Mouse (Mus musculus) embryonic facial prominence, embryonic 11.5 days (tissue): ENCODE results near the gene Ebf1. TPM values are rescaled to one million over a fixed set of nuclear protein-coding genes. Genes with fewer than 3 reads are reported as not detected.

Source experiments
- ATAC-seq: fragments of 200-750 bp; cut with Nextera tagmentation; replicated peaks from 2 replicates; pipeline ENCODE4 v1.8.0; 2017; ENCODE audit warnings: low read depth; ENCODE audit not compliant: insufficient number of reproducible peaks, low FRiP score, low TSS enrichment
- DNase-seq: peaks from one replicate; pipeline ENCODE4 v3.0.0-alpha.2; 2015; ENCODE audit warnings: low spot score
- H3K27ac ChIP-seq: fragments of 300-500 bp; sonication (generic); replicated peaks from 2 replicates; pipeline ENCODE4 v1.5.1; 2014; ENCODE audit warnings: mild to moderate bottlenecking, low read depth, low read length, control low read depth
- H3K27me3 ChIP-seq: fragments of 300-500 bp; sonication (generic); 2 replicates; pipeline ENCODE4 v1.6.1; 2014; ENCODE audit warnings: mild to moderate bottlenecking, low read length, moderate library complexity, mixed read lengths; ENCODE audit not compliant: control insufficient read depth, insufficient read depth
- H3K36me3 ChIP-seq: fragments of 300-500 bp; sonication (generic); replicated peaks from 2 replicates; pipeline ENCODE4 v1.6.1; 2014; ENCODE audit warnings: low read depth, mild to moderate bottlenecking, low read length, moderate library complexity, mixed read lengths; ENCODE audit not compliant: control insufficient read depth, insufficient read depth
- H3K4me1 ChIP-seq: fragments of 300-500 bp; sonication (generic); 2 replicates; pipeline ENCODE4 v1.6.1; 2014; ENCODE audit warnings: low read length, mixed read lengths; ENCODE audit not compliant: control insufficient read depth, insufficient read depth
- H3K4me2 ChIP-seq: fragments of 300-500 bp; sonication (generic); 2 replicates; pipeline ENCODE4 v1.6.1; 2014; ENCODE audit warnings: low read depth, mild to moderate bottlenecking, control low read depth, low read length, moderate library complexity
- H3K4me3 ChIP-seq: fragments of 300-500 bp; sonication (generic); 2 replicates; pipeline ENCODE4 v1.5.1; 2014; ENCODE audit warnings: low read depth, low read length, control low read depth
- H3K9ac ChIP-seq: fragments of 300-500 bp; sonication (generic); replicated peaks from 2 replicates; pipeline ENCODE4 v1.6.1; 2014; ENCODE audit warnings: mild to moderate bottlenecking, control low read depth, low read length
- H3K9me3 ChIP-seq: fragments of 300-500 bp; sonication (generic); replicated peaks from 2 replicates; pipeline ENCODE4 v1.6.1; 2016; ENCODE audit warnings: mild to moderate bottlenecking, low read length, inconsistent platforms, mixed read lengths; ENCODE audit not compliant: control insufficient read depth
- WGBS: fragments of 180-500 bp; shearing (Covaris S2); extraction: QIAGEN DNeasy Blood & Tissue Kit; methylation state at CpG from one replicate; pipeline ENCODE4 v1.1.7; 2014; 5-methylcytosine and 5-hydroxymethylcytosine counted together
- polyA plus RNA-seq: library from polyadenylated mRNA; unstranded; fragments of >200 nt; fragmentation: Nextera tagmentation; extraction: Ambion mirVana; gene quantifications from 2 replicates; pipeline ENCODE4 v1.2.1, GENCODE M21; 2014

Ebf1 gene
- polyA plus RNA-seq, 1 experiment from 2014 or later = 47.9 TPM

GRCm38 (mm10) chr11:44913806-44914205 lies 296.7 kb downstream of the Ebf1 start:
- Histone ChIP-seq H3K27ac (no peak overlapping the region), H3K4me1 (no peaks in the 10 kb centered on the region), H3K27me3 (no peaks in the 10 kb centered on the region), H3K4me3 (no peak overlapping the region), H3K9ac (no peak overlapping the region), H3K36me3 (no peaks in the 10 kb centered on the region), H3K4me2 (no peak overlapping the region), H3K9me3 (no peaks in the 10 kb centered on the region)
- no peak for DNase-seq
- 73% methylated on average over 5 of the region's 5 CpGs for WGBS
- no peak for ATAC-seq

GRCm38 (mm10) chr11:44917059-44917458 lies 299.9 kb downstream of the Ebf1 start:
- no peaks in the 10 kb centered on the region for H3K27me3 ChIP-seq
- H3K9ac ChIP-seq = peak overlapping the region; percentile 22; the same call in 1 of the 2 replicates
- ATAC-seq (no peak), DNase-seq (no peak)
- H3K4me1 ChIP-seq = no peaks in the 10 kb centered on the region
- H3K9me3 ChIP-seq = no peaks in the 10 kb centered on the region
- no peaks in the 10 kb centered on the region for H3K36me3 ChIP-seq
- H3K4me2 ChIP-seq = no peak overlapping the region
- 45% methylated on average over 8 of the region's 8 CpGs for WGBS
- H3K4me3 ChIP-seq = no peak overlapping the region
- H3K27ac ChIP-seq = no peak overlapping the region

- ATAC-seq (no peak), DNase-seq (no peak)
- Histone ChIP-seq H3K4me3 (no peak overlapping the region), H3K4me1 (no peaks in the 10 kb centered on the region), H3K9me3 (no peaks in the 10 kb centered on the region), H3K36me3 (no peaks in the 10 kb centered on the region), H3K4me2 (no peak overlapping the region), H3K27me3 (no peaks in the 10 kb centered on the region), H3K27ac (no peak overlapping the region), H3K9ac (no peak overlapping the region)
- WGBS = 88% methylated on average over 3 of the region's 3 CpGs
These were observed 306.0 kb downstream of the Ebf1 start for GRCm38 (mm10) chr11:44923138-44923537.

GRCm38 (mm10) chr11:44923868-44924508 lies 306.9 kb downstream of the Ebf1 start:
- Histone ChIP-seq H3K4me3 (no peak overlapping the region), H3K27me3 (no peaks in the 10 kb centered on the region), H3K4me2 (no peak overlapping the region), H3K36me3 (no peaks in the 10 kb centered on the region), H3K4me1 (no peaks in the 10 kb centered on the region), H3K9me3 (no peaks in the 10 kb centered on the region), H3K9ac (no peak overlapping the region), H3K27ac (no peak overlapping the region)
- DNase-seq (no peak), ATAC-seq (no peak)
- 74% methylated on average over 10 of the region's 10 CpGs for WGBS

GRCm38 (mm10) chr11:44924896-44925295 lies 307.8 kb downstream of the Ebf1 start:
- no peaks in the 10 kb centered on the region for H3K27me3 ChIP-seq

GRCm38 (mm10) chr11:44925806-44926525 lies 308.8 kb downstream of the Ebf1 start:
- Histone ChIP-seq H3K4me3 (no peak overlapping the region), H3K9me3 (no peaks in the 10 kb centered on the region), H3K4me1 (no peaks in the 10 kb centered on the region), H3K36me3 (no peaks in the 10 kb centered on the region), H3K4me2 (no peak overlapping the region), H3K27me3 (no peaks in the 10 kb centered on the region), H3K27ac (no peak overlapping the region), H3K9ac (no peak overlapping the region)
- ATAC-seq (no peak), DNase-seq (peak; percentile 62)
- WGBS = 43% methylated on average over 12 of the region's 12 CpGs

More at GRCm38 (mm10) chr11:44924896-44925295, 307.8 kb downstream of the Ebf1 start:
- H3K27ac ChIP-seq = no peak overlapping the region; the same call in 1 of the 2 replicates
- H3K9ac ChIP-seq = no peak overlapping the region
- H3K4me1 ChIP-seq = no peaks in the 10 kb centered on the region
- H3K4me2 ChIP-seq = no peak overlapping the region
- WGBS = 18% methylated on average over 8 of the region's 8 CpGs
- DNase-seq (peak; percentile 69), ATAC-seq (peak; percentile 79)
- no peaks in the 10 kb centered on the region for H3K9me3 ChIP-seq
- no peak overlapping the region for H3K4me3 ChIP-seq
- no peaks in the 10 kb centered on the region for H3K36me3 ChIP-seq

- no peak overlapping the region for H3K4me3 ChIP-seq
- H3K9ac ChIP-seq = no peak overlapping the region
- no peak overlapping the region for H3K4me2 ChIP-seq
- H3K4me1 ChIP-seq = no peaks in the 10 kb centered on the region
- no peak for DNase-seq
- ATAC-seq = no peak
- H3K27me3 ChIP-seq = no peaks in the 10 kb centered on the region
- 84% methylated on average over 6 of the region's 6 CpGs for WGBS
- H3K9me3 ChIP-seq = no peaks in the 10 kb centered on the region
- H3K36me3 ChIP-seq = no peaks in the 10 kb centered on the region
- no peak overlapping the region for H3K27ac ChIP-seq
These were observed 311.3 kb downstream of the Ebf1 start for GRCm38 (mm10) chr11:44928403-44928802.

- Histone ChIP-seq H3K4me1 (no peaks in the 10 kb centered on the region), H3K4me2 (no peak overlapping the region), H3K27ac (no peak overlapping the region), H3K27me3 (no peaks in the 10 kb centered on the region), H3K4me3 (no peak overlapping the region), H3K9ac (no peak overlapping the region), H3K9me3 (no peaks in the 10 kb centered on the region), H3K36me3 (no peaks in the 10 kb centered on the region)
- DNase-seq (no peak), ATAC-seq (no peak)
- 79% methylated on average over 6 of the region's 6 CpGs for WGBS
These were observed 315.9 kb downstream of the Ebf1 start for GRCm38 (mm10) chr11:44932942-44933483.
